Mouse (Mus musculus): Measurements from ENCODE around the gene Bcl7a. TPM values are rescaled to one million over a fixed set of nuclear protein-coding genes. Genes with fewer than 3 reads are reported as not detected.
A peak's percentile ranks its signal among the peaks of the same experiment; 100 is the strongest.

Gene Bcl7a
- polyA plus RNA-seq, 1 experiment from 2014 or later = 7.7 TPM

DNA sequence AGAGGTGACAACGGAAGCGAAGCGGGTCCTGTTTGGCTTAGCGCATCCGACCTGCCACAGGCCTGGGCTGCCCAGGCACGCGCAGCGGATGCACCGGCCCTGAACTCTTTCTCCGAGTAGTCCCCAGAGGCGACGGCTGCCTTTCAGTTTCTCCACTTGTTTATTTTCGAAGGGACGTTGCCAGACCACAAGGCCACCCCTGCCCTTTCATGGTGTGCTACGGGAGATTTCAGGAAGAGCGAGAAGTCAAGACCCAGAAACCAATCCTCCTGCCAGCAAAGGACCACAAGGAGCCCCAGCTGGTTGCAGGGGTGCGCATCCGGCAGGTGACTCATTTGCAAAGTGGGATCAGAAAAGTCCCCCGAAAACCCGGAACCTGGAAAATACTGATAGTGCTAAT is 38.3 kb downstream of the Bcl7a start:
- Histone ChIP-seq H3K27ac (ENCODE audit: low read length) (no peak overlapping the region), H3K4me1 (ENCODE audit: insufficient read depth, low read depth, low read length) (no peaks in the 10 kb centered on the region), H3K4me3 (ENCODE audit: low read depth, low read length) (no peak overlapping the region), H3K27me3 (replicated peaks; ENCODE audit: insufficient read depth, low read length) (no peaks in the 10 kb centered on the region), H3K9ac (replicated peaks; ENCODE audit: low read depth) (no peak overlapping the region), H3K4me2 (replicated peaks; ENCODE audit: low read depth, low read length) (no peak overlapping the region), H3K36me3 (ENCODE audit: insufficient read depth, low read length) (no peaks in the 10 kb centered on the region), H3K9me3 (ENCODE audit: low read length) (no peaks in the 10 kb centered on the region)
- DNase-seq (ENCODE audit: low spot score) = peak; percentile 57
- peak; percentile 23; the same call in 1 of the 2 replicates for ATAC-seq
- no peak for TF ChIP-seq EP300 (IDR thresholded peaks at IDR 0.05)
- no peak for TF ChIP-seq CTCF (IDR thresholded peaks at IDR 0.05)
- WGBS = 10% methylated on average over 20 of the region's 20 CpGs

DNA sequence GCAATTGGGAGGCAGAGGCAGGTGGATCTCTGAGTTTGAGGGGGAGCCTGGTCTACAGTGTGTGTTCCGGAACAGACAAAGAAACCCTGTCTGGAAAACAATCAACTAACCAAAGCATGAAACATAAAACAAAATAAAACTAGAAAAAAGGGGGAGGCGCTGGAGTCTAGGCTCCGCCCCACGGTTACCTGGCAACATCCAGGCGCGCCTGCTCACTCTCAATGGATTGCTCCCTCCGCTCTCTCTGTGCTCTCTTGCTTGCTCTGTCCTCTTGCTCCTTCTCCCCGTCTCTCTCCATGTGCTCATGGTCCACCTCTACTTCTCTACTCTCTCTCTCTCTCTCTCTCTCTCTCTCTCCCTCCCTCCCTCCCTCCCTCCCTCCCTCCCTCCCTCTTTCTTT is 39.1 kb downstream of the Bcl7a start:
- Histone ChIP-seq H3K9me3 (ENCODE audit: low read length) (no peaks in the 10 kb centered on the region), H3K9ac (replicated peaks; ENCODE audit: low read depth) (no peak overlapping the region), H3K4me1 (ENCODE audit: insufficient read depth, low read depth, low read length) (no peaks in the 10 kb centered on the region), H3K4me3 (ENCODE audit: low read depth, low read length) (no peak overlapping the region), H3K27ac (ENCODE audit: low read length) (no peak overlapping the region), H3K27me3 (replicated peaks; ENCODE audit: insufficient read depth, low read length) (no peaks in the 10 kb centered on the region), H3K4me2 (replicated peaks; ENCODE audit: low read depth, low read length) (no peak overlapping the region), H3K36me3 (ENCODE audit: insufficient read depth, low read length) (no peaks in the 10 kb centered on the region)
- no peak for DNase-seq (ENCODE audit: low spot score)
- no peak for ATAC-seq
- TF ChIP-seq CTCF (IDR thresholded peaks at IDR 0.05) (no peak), EP300 (IDR thresholded peaks at IDR 0.05) (no peak)
- 87% methylated on average over 8 of the region's 8 CpGs for WGBS

DNA sequence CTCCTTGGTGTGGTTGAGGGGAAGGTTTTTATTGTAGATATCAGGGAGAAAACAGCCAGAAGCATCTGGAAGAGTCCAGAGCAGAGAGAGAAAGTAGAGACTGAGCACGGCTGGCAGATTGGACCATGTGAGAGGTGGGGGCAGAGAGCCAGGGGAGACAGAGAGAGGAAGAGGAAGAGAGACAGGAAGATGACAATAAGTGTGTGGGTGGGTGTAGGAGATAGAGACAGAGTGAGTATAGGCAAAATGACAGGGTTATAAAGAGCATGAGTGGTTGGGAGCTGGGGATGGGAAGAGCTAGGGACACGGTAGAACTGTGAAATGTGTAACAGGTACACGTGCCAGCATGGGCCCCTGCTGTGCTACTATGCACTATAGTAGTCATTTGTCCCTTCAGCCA is 44.8 kb downstream of the Bcl7a start:
- TF ChIP-seq EP300 (IDR thresholded peaks at IDR 0.05) = no peak
- 31% methylated on average over 3 of the region's 3 CpGs for WGBS
- DNase-seq (ENCODE audit: low spot score) (no peak), ATAC-seq (no peak)
- Histone ChIP-seq H3K4me2 (replicated peaks; ENCODE audit: low read depth, low read length) (no peak overlapping the region), H3K27me3 (replicated peaks; ENCODE audit: insufficient read depth, low read length) (no peaks in the 10 kb centered on the region), H3K27ac (ENCODE audit: low read length) (no peak overlapping the region), H3K9me3 (ENCODE audit: low read length) (no peaks in the 10 kb centered on the region), H3K9ac (replicated peaks; ENCODE audit: low read depth) (no peak overlapping the region), H3K4me3 (ENCODE audit: low read depth, low read length) (no peak overlapping the region), H3K36me3 (ENCODE audit: insufficient read depth, low read length) (no peaks in the 10 kb centered on the region), H3K4me1 (ENCODE audit: insufficient read depth, low read depth, low read length) (no peaks in the 10 kb centered on the region; the same call in 1 of the 2 replicates)

DNA sequence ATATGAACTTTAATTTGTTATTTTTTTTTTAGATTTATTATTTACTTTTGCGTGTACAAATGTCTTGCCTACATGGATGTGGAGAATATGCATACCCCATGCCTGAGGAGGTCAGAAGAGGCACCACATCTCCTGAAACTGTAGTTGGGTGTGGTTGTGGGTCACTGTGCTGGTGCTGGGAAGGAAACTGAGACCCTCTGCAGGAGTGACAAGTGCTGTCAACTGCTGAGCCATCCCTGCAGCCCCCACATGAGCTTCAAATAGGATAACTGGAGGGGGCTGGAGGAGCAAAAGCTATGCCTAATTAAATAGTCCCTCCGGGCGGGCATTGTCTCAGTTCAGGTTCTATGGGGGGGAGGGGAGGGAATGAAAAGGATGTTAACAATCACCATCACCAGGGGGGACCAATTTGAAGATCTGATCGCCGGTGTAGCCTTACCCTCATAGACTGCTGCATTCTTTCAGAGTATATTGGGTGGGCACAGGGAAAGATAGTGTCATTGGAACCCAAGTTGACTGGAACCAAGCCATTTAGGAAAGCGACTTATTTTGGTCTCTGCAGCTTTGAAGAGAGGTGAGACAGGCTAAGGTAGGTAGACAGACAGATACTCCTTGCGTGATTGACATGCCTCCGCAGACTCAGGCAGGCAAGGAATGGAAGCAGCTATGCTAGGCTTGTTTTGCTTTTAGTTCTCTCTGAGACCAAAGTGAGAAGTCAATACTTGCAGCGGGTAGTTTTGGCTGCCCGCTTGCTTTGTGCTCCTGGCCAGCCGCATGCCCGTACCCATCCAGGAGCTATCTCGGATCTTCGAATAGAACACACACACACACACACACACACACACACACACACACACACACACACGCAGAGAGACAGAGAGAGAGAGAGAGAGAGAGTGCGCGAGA is 47.2 kb downstream of the Bcl7a start:
- no peaks in the 10 kb centered on the region for H3K27me3 ChIP-seq (replicated peaks; ENCODE audit: insufficient read depth, low read length)
- 12% methylated on average over 17 of the region's 17 CpGs for WGBS
- no peak overlapping the region for H3K27ac ChIP-seq (ENCODE audit: low read length)
- no peak for TF ChIP-seq EP300 (IDR thresholded peaks at IDR 0.05)
- TF ChIP-seq CTCF (IDR thresholded peaks at IDR 0.05) = no peak
- DNase-seq (ENCODE audit: low spot score) = no peak
- no peaks in the 10 kb centered on the region for H3K9me3 ChIP-seq (ENCODE audit: low read length)
- no peak for ATAC-seq
- H3K4me3 ChIP-seq (ENCODE audit: low read depth, low read length) = no peak overlapping the region
- H3K4me1 ChIP-seq (ENCODE audit: insufficient read depth, low read depth, low read length) = no peaks in the 10 kb centered on the region; the same call in 1 of the 2 replicates
- H3K36me3 ChIP-seq (ENCODE audit: insufficient read depth, low read length) = no peaks in the 10 kb centered on the region
- H3K9ac ChIP-seq (replicated peaks; ENCODE audit: low read depth) = no peak overlapping the region
- peak overlapping the region; percentile 36; the same call in 1 of the 2 replicates for H3K4me2 ChIP-seq (replicated peaks; ENCODE audit: low read depth, low read length)

DNA sequence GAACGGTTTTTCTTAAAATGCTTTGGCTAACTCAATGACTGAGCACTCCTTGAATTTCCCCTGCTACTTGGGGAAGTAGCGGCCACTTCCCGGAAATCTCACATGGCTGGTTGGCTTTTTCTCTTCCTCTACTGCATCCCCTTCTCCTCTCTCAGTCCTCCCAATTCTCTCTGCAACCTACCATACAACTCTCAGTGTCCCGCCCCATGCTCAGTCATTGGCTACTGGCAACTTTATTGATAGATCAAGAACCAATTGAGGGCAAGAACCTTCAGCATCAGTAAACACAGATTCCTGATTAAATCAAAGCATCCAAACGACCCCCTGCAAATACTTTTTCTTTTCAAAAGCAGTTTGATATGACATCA is 47.8 kb downstream of the Bcl7a start:
- Histone ChIP-seq H3K4me1 (ENCODE audit: insufficient read depth, low read depth, low read length) (peaks cover 6% of the 10 kb centered on the region; the same call in 1 of the 2 replicates), H3K27ac (ENCODE audit: low read length) (no peak overlapping the region), H3K9me3 (ENCODE audit: low read length) (no peaks in the 10 kb centered on the region), H3K4me3 (ENCODE audit: low read depth, low read length) (no peak overlapping the region), H3K27me3 (replicated peaks; ENCODE audit: insufficient read depth, low read length) (no peaks in the 10 kb centered on the region), H3K36me3 (ENCODE audit: insufficient read depth, low read length) (no peaks in the 10 kb centered on the region), H3K9ac (replicated peaks; ENCODE audit: low read depth) (no peak overlapping the region), H3K4me2 (replicated peaks; ENCODE audit: low read depth, low read length) (peak overlapping the region; percentile 36; the same call in 1 of the 2 replicates)
- DNase-seq (ENCODE audit: low spot score) (peak; percentile 43), ATAC-seq (no peak)
- 13% methylated on average over 5 of the region's 5 CpGs for WGBS
- TF ChIP-seq CTCF (IDR thresholded peaks at IDR 0.05) (no peak), EP300 (IDR thresholded peaks at IDR 0.05) (no peak)

DNA sequence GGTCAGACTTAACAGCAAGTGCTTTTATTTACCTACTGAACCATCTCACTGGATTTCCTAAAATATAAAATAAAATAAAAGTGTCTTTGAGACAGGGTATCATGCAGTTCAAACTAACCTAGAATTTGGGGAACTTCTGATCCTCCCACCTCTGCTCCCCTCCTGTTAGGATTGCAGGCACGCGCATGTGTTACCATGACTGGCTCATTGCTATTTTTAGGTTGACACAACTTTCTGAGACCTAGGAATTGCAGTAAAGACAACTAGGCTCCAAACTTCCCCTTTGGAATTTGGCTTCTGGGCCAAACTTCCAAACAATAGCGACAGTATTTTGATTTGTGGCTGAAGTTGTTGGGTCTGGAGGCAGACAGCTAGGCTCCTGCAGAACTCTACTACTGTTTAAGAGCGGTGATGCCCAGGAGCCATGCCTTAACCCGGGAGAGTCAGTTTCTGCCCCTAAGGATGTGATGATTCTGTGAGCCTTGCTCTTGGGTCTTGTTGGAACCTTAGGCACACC is 50.2 kb downstream of the Bcl7a start:
- Histone ChIP-seq H3K27me3 (replicated peaks; ENCODE audit: insufficient read depth, low read length) (no peaks in the 10 kb centered on the region), H3K4me3 (ENCODE audit: low read depth, low read length) (peak overlapping the region; percentile 96; the same call in 1 of the 2 replicates), H3K4me2 (replicated peaks; ENCODE audit: low read depth, low read length) (peak overlapping the region; percentile 90), H3K27ac (ENCODE audit: low read length) (peak overlapping the region; percentile 88), H3K4me1 (ENCODE audit: insufficient read depth, low read depth, low read length) (peaks cover 19% of the 10 kb centered on the region; the same call in 1 of the 2 replicates), H3K9me3 (ENCODE audit: low read length) (no peaks in the 10 kb centered on the region), H3K36me3 (ENCODE audit: insufficient read depth, low read length) (no peaks in the 10 kb centered on the region), H3K9ac (replicated peaks; ENCODE audit: low read depth) (no peak overlapping the region)
- no peak for ATAC-seq
- TF ChIP-seq CTCF (IDR thresholded peaks at IDR 0.05) = no peak
- no peak for TF ChIP-seq EP300 (IDR thresholded peaks at IDR 0.05)
- 9% methylated on average over 5 of the region's 5 CpGs for WGBS
- peak; percentile 50 for DNase-seq (ENCODE audit: low spot score)

Data from lung, postnatal 0 days (tissue).